ENCODE assay signal across 13 mouse cellular contexts in genomic region chr15:5239361-5239760, GRCm38 (mm10). TPM values are rescaled to one million over a fixed set of nuclear protein-coding genes. Genes with fewer than 3 reads are reported as not detected.
A peak's percentile ranks its signal among the peaks of the same experiment; 100 is the strongest.
DNase-seq lines count a peak whose midpoint lies in the region; ATAC-seq lines count a peak whose summit lies in the region.
"Had no signal": no experiment of that assay in that cellular context is flagged by ENCODE, and none has a peak within 500 bp of the region (broad histone marks: within the 10 kb centered on the region; RNA-seq: fewer than 3 reads in every experiment).

No protein-coding gene starts in this region.

- peaks cover 85% of the 10 kb centered on the region; the same call in 1 of the 2 replicates for H3K79me2 ChIP-seq in macrophage (ENCODE audit: inconsistent target)

- no peak overlapping the region for H3K9ac ChIP-seq in embryonic facial prominence, embryonic 13.5 days
- H3K9ac ChIP-seq in kidney, embryonic 16.5 days (replicated peaks; ENCODE audit: low read length), result 0 out of 2 replicates have a peak overlapping the region, but pooled peaks have one; percentile 38
- H3K9ac ChIP-seq: embryonic facial prominence, embryonic 15.5 days had no signal

- no peak overlapping the region for H3K4me3 ChIP-seq in embryonic facial prominence, embryonic 13.5 days
- H3K4me3 ChIP-seq in embryonic facial prominence, embryonic 10.5 days, result no peak overlapping the region
- H3K4me3 ChIP-seq in kidney, embryonic 16.5 days (ENCODE audit: low read length), result no peak overlapping the region
- H3K4me3 ChIP-seq in brown adipose tissue, adult 24 weeks (ENCODE audit: insufficient read depth, low read depth, low read length), result peak overlapping the region; percentile 60
- no peak overlapping the region for H3K4me3 ChIP-seq in macrophage (ENCODE audit: inconsistent target)
- H3K4me3 ChIP-seq: embryonic facial prominence, embryonic 15.5 days had no signal

- 81% methylated on average over 4 of the region's 4 CpGs for WGBS in embryonic facial prominence, embryonic 13.5 days
- WGBS in embryonic facial prominence, embryonic 10.5 days, result 79% methylated on average over 4 of the region's 4 CpGs
- WGBS in kidney, embryonic 16.5 days, result 57% methylated on average over 4 of the region's 4 CpGs
- 55% methylated on average over 4 of the region's 4 CpGs for WGBS in macrophage (ENCODE audit: missing documents)

- no peak for ATAC-seq in embryonic facial prominence, embryonic 13.5 days (ENCODE audit: insufficient number of reproducible peaks, insufficient read depth, low FRiP score, low TSS enrichment, low read depth)
- ATAC-seq in kidney, embryonic 16.5 days (ENCODE audit: low FRiP score, low TSS enrichment), result no peak
- no peak for ATAC-seq in megakaryocyte progenitor cell, adult 5-6 weeks (replicated peaks; ENCODE audit: poor library complexity)

- no peaks in the 10 kb centered on the region for H3K9me3 ChIP-seq in embryonic facial prominence, embryonic 13.5 days
- H3K9me3 ChIP-seq in embryonic facial prominence, embryonic 10.5 days, result no peaks in the 10 kb centered on the region
- H3K9me3 ChIP-seq in kidney, embryonic 16.5 days (ENCODE audit: low read length), result no peaks in the 10 kb centered on the region
- H3K9me3 ChIP-seq: embryonic facial prominence, embryonic 15.5 days had no signal

- H3K4me1 ChIP-seq in embryonic facial prominence, embryonic 13.5 days, result peaks cover 25% of the 10 kb centered on the region
- H3K4me1 ChIP-seq in embryonic facial prominence, embryonic 10.5 days, result peaks cover 33% of the 10 kb centered on the region
- H3K4me1 ChIP-seq in kidney, embryonic 16.5 days (ENCODE audit: insufficient read depth, low read length), result peaks cover 47% of the 10 kb centered on the region
- H3K4me1 ChIP-seq in brown adipose tissue, adult 24 weeks (ENCODE audit: control insufficient read depth, insufficient read depth, insufficient read length, low read length), result peaks cover 7% of the 10 kb centered on the region; the same call in 1 of the 2 replicates

- H3K27ac ChIP-seq in embryonic facial prominence, embryonic 13.5 days, result no peak overlapping the region
- H3K27ac ChIP-seq in embryonic facial prominence, embryonic 10.5 days (replicated peaks), result no peak overlapping the region
- H3K27ac ChIP-seq in kidney, embryonic 16.5 days (ENCODE audit: low read length), result no peak overlapping the region
- peak overlapping the region; percentile 81 for H3K27ac ChIP-seq in brown adipose tissue, adult 24 weeks (replicated peaks; ENCODE audit: low read depth, low read length)
- H3K27ac ChIP-seq in macrophage, result 0 out of 2 replicates have a peak overlapping the region, but pooled peaks have one; percentile 1
- H3K27ac ChIP-seq: embryonic facial prominence, embryonic 15.5 days had no signal

- H3K27me3 ChIP-seq in embryonic facial prominence, embryonic 13.5 days, result peaks cover 37% of the 10 kb centered on the region
- H3K27me3 ChIP-seq in embryonic facial prominence, embryonic 10.5 days (replicated peaks; ENCODE audit: low read depth, poor library complexity, severe bottlenecking), result peaks cover 47% of the 10 kb centered on the region
- peaks cover 13% of the 10 kb centered on the region for H3K27me3 ChIP-seq in kidney, embryonic 16.5 days (ENCODE audit: insufficient read depth, low read length)

- DNase-seq in embryonic facial prominence, embryonic 10.5 days (ENCODE audit: low spot score), result no peak
- DNase-seq in kidney, adult 18-20 months, result no peak
- DNase-seq in layer of hippocampus, adult 8-10 months (ENCODE audit: low spot score in 2 of 2), result no peak
- DNase-seq: adrenal gland, postnatal 36 days; cerebellum, adult 8-10 months; heart, postnatal 36 days; lung, postnatal 4 days had no signal

- H3K4me2 ChIP-seq in embryonic facial prominence, embryonic 13.5 days, result peak overlapping the region; percentile 98
- peak overlapping the region; percentile 100 for H3K4me2 ChIP-seq in kidney, embryonic 16.5 days (replicated peaks; ENCODE audit: low read depth, low read length)
- H3K4me2 ChIP-seq: embryonic facial prominence, embryonic 15.5 days had no signal

- no peaks in the 10 kb centered on the region for H3K36me3 ChIP-seq in embryonic facial prominence, embryonic 13.5 days
- H3K36me3 ChIP-seq in embryonic facial prominence, embryonic 10.5 days (replicated peaks), result no peaks in the 10 kb centered on the region
- H3K36me3 ChIP-seq in kidney, embryonic 16.5 days (ENCODE audit: insufficient read depth, low read length), result no peaks in the 10 kb centered on the region
- H3K36me3 ChIP-seq in macrophage (ENCODE audit: inconsistent target), result peaks cover 11% of the 10 kb centered on the region
- H3K36me3 ChIP-seq: embryonic facial prominence, embryonic 15.5 days had no signal

RNA-seq across cellular contexts. Expression of gene Ptger4, which starts 4.6 kb away (rescaled TPM):
- 4.6 and 5.0 TPM in 2 replicates for polyA plus RNA-seq in embryonic facial prominence, embryonic 13.5 days (2015; fragmentation: Nextera tagmentation; extraction: Ambion mirVana)
- polyA plus RNA-seq in embryonic facial prominence, embryonic 10.5 days (2016; fragmentation: Nextera tagmentation; extraction: Ambion mirVana), result 1.00 and 1.0 TPM in 2 replicates
- polyA plus RNA-seq in kidney, embryonic 16.5 days (2015; fragmentation: Nextera tagmentation; extraction: Ambion mirVana), result 5.2 and 5.4 TPM in 2 replicates
- polyA plus RNA-seq in brown adipose tissue, adult 24 weeks (2012; ENCODE audit: insufficient read depth, insufficient read length, missing spikeins), result 2.6 and 3.1 TPM in 2 replicates
- 100 to 1,000 TPM in 2 of 26 experiments, 10 to 100 TPM in 21, 1 to 10 TPM in 3; 5.0 to 107 (median 31.5) TPM for total RNA-seq in macrophage (2018; cell fraction: chromatin; rRNA removed)
- total RNA-seq in macrophage (2018; cell fraction: cytosol; rRNA removed), result 10 to 100 TPM in 22 of 26 experiments, 1 to 10 TPM in 4; 8.3 to 66.3 (median 31.1) TPM
- total RNA-seq in macrophage (2018; cell fraction: nucleus; rRNA removed), result 100 to 1,000 TPM in 7 of 26 experiments, 10 to 100 TPM in 19; 10.8 to 145 (median 63.6) TPM
- 3.1 to 11.0 TPM (median 6.2 TPM) in 3 replicates for polyA plus RNA-seq in macrophage (2018)
- 11.4 and 11.6 TPM in 2 replicates for total RNA-seq in megakaryocyte progenitor cell, adult 5-6 weeks (2015)
- total RNA-seq in megakaryocyte progenitor cell, adult 5-6 weeks (2017), result 6.0 and 8.4 TPM in 2 replicates
- 1 to 10 TPM in 3 of 4 experiments, under 1 TPM in 1; 0.64 to 1.6 (median 1.2) TPM for total RNA-seq in layer of hippocampus, adult 8-10 months (2022)

RNA-seq across cellular contexts. Expression of gene Ttc33, which starts 54.0 kb away (rescaled TPM):
- 40.5 and 48.3 TPM in 2 replicates for polyA plus RNA-seq in embryonic facial prominence, embryonic 13.5 days (2015; fragmentation: Nextera tagmentation; extraction: Ambion mirVana)
- polyA plus RNA-seq in embryonic facial prominence, embryonic 10.5 days (2016; fragmentation: Nextera tagmentation; extraction: Ambion mirVana), result 34.9 and 35.7 TPM in 2 replicates
- polyA plus RNA-seq in kidney, embryonic 16.5 days (2015; fragmentation: Nextera tagmentation; extraction: Ambion mirVana), result 44.3 and 46.4 TPM in 2 replicates
- 18.9 and 23.4 TPM in 2 replicates for polyA plus RNA-seq in brown adipose tissue, adult 24 weeks (2012; ENCODE audit: insufficient read depth, insufficient read length, missing spikeins)
- 10 to 100 TPM in 18 of 26 experiments, 1 to 10 TPM in 8; 4.7 to 38.5 (median 15.6) TPM for total RNA-seq in macrophage (2018; cell fraction: chromatin; rRNA removed)
- 10 to 100 TPM; 19.9 to 58.1 (median 30.9) TPM for total RNA-seq in macrophage (2018; cell fraction: cytosol; rRNA removed)
- 10 to 100 TPM in 23 of 26 experiments, 1 to 10 TPM in 3; 9.4 to 45.3 (median 15.0) TPM for total RNA-seq in macrophage (2018; cell fraction: nucleus; rRNA removed)
- polyA plus RNA-seq in macrophage (2018), result 23.6 to 34.6 TPM (median 34.1 TPM) in 3 replicates
- 29.4 and 38.4 TPM in 2 replicates for total RNA-seq in megakaryocyte progenitor cell, adult 5-6 weeks (2015)
- total RNA-seq in megakaryocyte progenitor cell, adult 5-6 weeks (2017), result 43.1 and 54.2 TPM in 2 replicates
- 10 to 100 TPM; 75.5 to 85.2 (median 82.2) TPM for total RNA-seq in layer of hippocampus, adult 8-10 months (2022)

Comparison
In these comparisons a context has a peak if more than half of its experiments do, and no peak if none do; other contexts are left out.
1. H3K27ac ChIP-seq: peak in brown adipose tissue, adult 24 weeks (single experiment) and macrophage (single experiment); none in embryonic facial prominence, embryonic 13.5 days (single experiment), embryonic facial prominence, embryonic 10.5 days (single experiment) and kidney, embryonic 16.5 days (single experiment).